Mouse (Mus musculus) megakaryocyte-erythroid progenitor cell, adult 5-6 weeks (primary cell): ENCODE results near the gene Ccdc73. TPM values are rescaled to one million over a fixed set of nuclear protein-coding genes. Genes with fewer than 3 reads are reported as not detected.
"Not testable (repeated sequence)": the region's sequence is repeated elsewhere in the genome, so short reads cannot be mapped to it uniquely, and the experiment has no call there.

Experiments used
- ATAC-seq: replicated peaks from 2 replicates; pipeline ENCODE4 v1.8.0; 2016; ENCODE audit warnings: mild to moderate bottlenecking, inconsistent platforms; ENCODE audit not compliant: severe bottlenecking, poor library complexity, low FRiP score, low TSS enrichment
- total RNA-seq, 2 experiments: library from RNA; stranded (forward) in 1 of 2; stranded (reverse) in 1 of 2; fragments of 200-1000, 215-1000 nt in 1 of 2; fragments of >200 nt in 1 of 2; fragmentation: Nextera tagmentation in 1 of 2; gene quantifications; 2 replicates each; pipeline ENCODE4 v1.2.3; 2014 to 2017

Ccdc73 gene
- total RNA-seq, 2 experiments from 2014 or later = not detected

GRCm38 (mm10) chr2:104864176-104864860 is 3.3 kb upstream of the Ccdc73 start:
- no peak for ATAC-seq

GRCm38 (mm10) chr2:104869101-104869500 is 1.5 kb downstream of the Ccdc73 start:
- no peak for ATAC-seq

- no peak for ATAC-seq
Observed at GRCm38 (mm10) chr2:104878794-104879193, 11.2 kb downstream of the Ccdc73 start.

- ATAC-seq = no peak
Observed at GRCm38 (mm10) chr2:104886109-104886508, 18.5 kb downstream of the Ccdc73 start.

- not testable (repeated sequence) for ATAC-seq
Observed at GRCm38 (mm10) chr2:104887331-104887730, 19.7 kb downstream of the Ccdc73 start.

GRCm38 (mm10) chr2:104887882-104888566 is 20.4 kb downstream of the Ccdc73 start:
- peak; percentile 97 for ATAC-seq

GRCm38 (mm10) chr2:104899975-104900374 is 32.4 kb downstream of the Ccdc73 start:
- no peak for ATAC-seq

- peak; percentile 70; the same call in 1 of the 2 replicates for ATAC-seq
Observed at GRCm38 (mm10) chr2:104915709-104916108, 48.1 kb downstream of the Ccdc73 start.

- no peak for ATAC-seq
Observed at GRCm38 (mm10) chr2:104964492-104964891, 96.9 kb downstream of the Ccdc73 start.

GRCm38 (mm10) chr2:104981712-104982111 is 114.1 kb downstream of the Ccdc73 start:
- ATAC-seq = no peak

GRCm38 (mm10) chr2:104985796-104986195 is 118.2 kb downstream of the Ccdc73 start:
- ATAC-seq = no peak

- no peak for ATAC-seq
Observed at GRCm38 (mm10) chr2:104988974-104989373, 121.4 kb downstream of the Ccdc73 start.

GRCm38 (mm10) chr2:104994436-104994835 is 126.8 kb downstream of the Ccdc73 start:
- no peak for ATAC-seq

GRCm38 (mm10) chr2:104996201-104996600 is 128.6 kb downstream of the Ccdc73 start:
- no peak for ATAC-seq

- no peak for ATAC-seq
Observed at GRCm38 (mm10) chr2:105007236-105007635, 139.6 kb downstream of the Ccdc73 start.

GRCm38 (mm10) chr2:105016192-105016966 is 148.8 kb downstream of the Ccdc73 start:
- ATAC-seq = no peak

- ATAC-seq = peak; percentile 92
Observed at GRCm38 (mm10) chr2:105016967-105017287, 149.3 kb downstream of the Ccdc73 start, which contains the start of gene Eif3m. TSS of gene Eif3m (minus strand) at chr2:105017080.

GRCm38 (mm10) chr2:105017802-105018201 is 150.2 kb downstream of the Ccdc73 start:
- peak; percentile 55 for ATAC-seq

GRCm38 (mm10) chr2:105019457-105019856 is 151.9 kb downstream of the Ccdc73 start:
- no peak for ATAC-seq

- no peak for ATAC-seq
Observed at GRCm38 (mm10) chr2:105021256-105021655, 153.7 kb downstream of the Ccdc73 start.
